Mouse (Mus musculus): ENCODE measurements around the gene Ltk. TPM values are rescaled to one million over a fixed set of nuclear protein-coding genes. Genes with fewer than 3 reads are reported as not detected.
"Not testable (repeated sequence)": the region's sequence is repeated elsewhere in the genome, so short reads cannot be mapped to it uniquely, and the experiment has no call there.

The Ltk gene
- polyA plus RNA-seq, 1 experiment from 2014 or later = 0.95 TPM

DNA sequence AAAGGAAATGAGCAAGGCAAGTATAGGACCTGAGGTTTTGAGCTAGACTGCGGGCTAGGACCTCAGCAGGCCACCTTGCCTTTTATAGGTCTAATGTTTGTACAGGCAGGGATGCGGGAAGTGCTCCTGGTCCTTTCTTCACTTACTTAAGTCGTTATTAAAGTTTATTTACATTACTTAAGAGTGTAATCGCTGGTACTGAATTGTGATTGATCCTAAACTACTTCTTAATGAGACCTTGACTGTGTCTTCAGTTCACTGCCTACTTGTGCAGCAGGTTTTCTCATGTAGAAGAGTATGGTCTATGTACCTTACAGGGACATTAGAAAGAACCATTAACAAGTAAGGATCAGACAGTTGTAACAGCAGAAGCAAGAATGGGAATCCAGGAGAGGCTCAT is 29.5 kb downstream of the Ltk start:
- Histone ChIP-seq H3K9ac (no peak overlapping the region), H3K9me3 (replicated peaks) (no peaks in the 10 kb centered on the region), H3K27ac (no peak overlapping the region), H3K4me3 (replicated peaks) (no peak overlapping the region), H3K36me3 (peaks cover 99% of the 10 kb centered on the region), H3K4me1 (no peaks in the 10 kb centered on the region), H3K27me3 (no peaks in the 10 kb centered on the region), H3K4me2 (no peak overlapping the region)
- 88% methylated on average over 4 of the region's 4 CpGs for WGBS
- no peak for ATAC-seq (replicated peaks; ENCODE audit: low FRiP score)

DNA sequence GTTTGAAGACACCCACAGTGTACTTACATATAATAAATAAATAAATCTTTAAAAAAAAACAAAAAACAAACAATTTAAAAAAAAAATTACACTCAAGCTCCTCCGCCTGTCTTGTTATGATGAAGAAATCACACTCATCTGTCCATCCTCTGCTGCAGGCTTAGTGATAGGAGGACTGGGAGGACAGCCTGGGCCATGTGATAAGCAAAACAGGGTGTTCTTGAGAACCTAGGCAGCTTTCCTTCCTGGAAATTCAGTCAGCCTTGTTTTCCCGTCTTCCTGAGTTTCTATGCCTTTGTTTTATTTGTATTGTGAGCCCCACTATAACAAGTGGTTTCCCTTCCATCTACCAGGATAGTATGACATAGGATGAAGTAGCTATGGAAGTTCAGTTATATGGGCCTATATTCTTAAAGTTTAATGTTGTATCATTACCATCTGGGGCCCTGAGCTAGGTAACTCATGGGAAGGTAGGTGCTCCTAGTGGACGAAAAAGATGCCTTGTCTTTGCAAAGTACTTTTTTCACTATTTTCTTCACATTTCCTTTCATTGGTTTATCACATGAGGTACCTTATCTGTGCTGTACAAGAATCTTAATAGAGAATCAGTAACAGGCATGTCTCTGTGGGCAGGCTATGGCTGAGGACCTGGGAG is 32.3 kb downstream of the Ltk start:
- 87% methylated on average over 3 of the region's 3 CpGs for WGBS
- H3K27ac ChIP-seq = no peak overlapping the region
- ATAC-seq (replicated peaks; ENCODE audit: low FRiP score) = no peak
- H3K27me3 ChIP-seq = no peaks in the 10 kb centered on the region
- H3K4me1 ChIP-seq = no peaks in the 10 kb centered on the region
- H3K4me3 ChIP-seq (replicated peaks) = no peak overlapping the region
- H3K4me2 ChIP-seq = no peak overlapping the region
- H3K9ac ChIP-seq = no peak overlapping the region
- peaks cover 95% of the 10 kb centered on the region for H3K36me3 ChIP-seq
- H3K9me3 ChIP-seq (replicated peaks) = no peaks in the 10 kb centered on the region

DNA sequence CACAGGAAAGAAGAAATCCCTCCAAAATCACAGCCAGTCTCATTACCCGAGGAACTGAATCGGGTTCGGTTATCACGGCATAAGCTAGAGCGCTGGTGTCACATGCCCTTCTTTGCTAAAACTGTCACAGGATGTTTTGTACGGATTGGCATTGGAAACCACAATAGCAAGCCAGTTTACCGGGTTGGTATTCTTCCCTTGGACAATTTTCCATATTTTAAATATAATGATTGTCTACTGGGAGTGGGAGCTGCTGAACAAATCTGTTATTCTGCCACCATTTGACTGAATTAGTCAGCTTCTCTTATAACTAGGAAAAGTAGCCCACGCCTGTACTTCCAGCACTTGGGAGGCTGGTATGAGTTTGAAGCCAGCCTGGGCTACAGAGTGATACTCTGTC is 39.2 kb downstream of the Ltk start:
- no peak for ATAC-seq (replicated peaks; ENCODE audit: low FRiP score)
- no peak overlapping the region for H3K9ac ChIP-seq
- H3K36me3 ChIP-seq = peaks cover 91% of the 10 kb centered on the region
- 95% methylated on average over 8 of the region's 8 CpGs for WGBS
- H3K9me3 ChIP-seq (replicated peaks) = no peaks in the 10 kb centered on the region
- no peak overlapping the region for H3K4me2 ChIP-seq
- no peak overlapping the region for H3K27ac ChIP-seq
- no peaks in the 10 kb centered on the region for H3K27me3 ChIP-seq
- H3K4me3 ChIP-seq (replicated peaks) = no peak overlapping the region
- no peaks in the 10 kb centered on the region for H3K4me1 ChIP-seq

DNA sequence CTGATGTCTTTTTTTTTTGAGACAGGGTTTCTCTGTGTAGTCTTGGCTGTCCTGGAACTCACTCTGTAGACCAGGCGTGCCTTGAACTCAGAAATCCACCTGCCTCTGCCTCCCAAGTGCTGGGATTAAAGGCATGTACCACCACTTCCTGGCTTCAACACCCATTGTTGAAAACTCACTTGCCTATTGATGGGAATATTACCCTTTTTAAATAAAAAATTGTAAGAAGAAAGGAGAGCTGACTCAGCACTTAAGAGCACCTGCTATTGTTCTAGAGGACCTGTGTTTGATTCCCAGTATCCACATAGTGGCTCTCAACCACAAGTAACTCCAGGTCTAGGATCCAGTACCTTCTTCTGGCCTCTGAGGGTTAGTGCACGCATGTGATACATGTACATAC is 44.4 kb downstream of the Ltk start:
- not testable (repeated sequence) for ATAC-seq (replicated peaks; ENCODE audit: low FRiP score); H3K9ac ChIP-seq; H3K27ac ChIP-seq; H3K9me3 ChIP-seq (replicated peaks); H3K4me1 ChIP-seq; H3K4me2 ChIP-seq; H3K27me3 ChIP-seq; H3K4me3 ChIP-seq (replicated peaks)
- WGBS = 91% methylated on average over 2 of the region's 2 CpGs
- peaks cover 91% of the 10 kb centered on the region for H3K36me3 ChIP-seq

DNA sequence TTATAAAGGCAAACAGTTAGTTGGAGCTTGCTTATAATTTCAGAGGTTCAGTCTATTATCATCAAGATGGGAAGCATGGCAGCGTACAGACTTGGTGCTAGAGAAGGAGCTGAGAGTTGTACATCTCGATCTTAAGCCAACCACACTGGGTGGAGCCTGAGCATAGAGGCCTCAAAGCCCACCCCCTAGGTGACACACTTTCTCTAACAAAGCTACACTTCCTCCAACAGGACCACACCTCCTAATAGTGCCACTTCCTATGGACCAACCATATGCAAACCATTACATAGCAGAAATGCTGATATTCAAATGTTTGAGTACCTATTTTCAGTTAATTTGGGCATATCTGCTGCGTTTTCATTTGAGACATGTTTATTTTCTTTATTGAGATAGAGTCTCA is 50.2 kb downstream of the Ltk start:
- Histone ChIP-seq H3K9ac (no peak overlapping the region), H3K4me1 (no peaks in the 10 kb centered on the region), H3K4me3 (replicated peaks) (no peak overlapping the region), H3K27ac (no peak overlapping the region), H3K36me3 (peaks cover 88% of the 10 kb centered on the region), H3K9me3 (replicated peaks) (no peaks in the 10 kb centered on the region), H3K27me3 (no peaks in the 10 kb centered on the region), H3K4me2 (no peak overlapping the region)
- 93% methylated on average over 3 of the region's 3 CpGs for WGBS
- ATAC-seq (replicated peaks; ENCODE audit: low FRiP score) = no peak

DNA sequence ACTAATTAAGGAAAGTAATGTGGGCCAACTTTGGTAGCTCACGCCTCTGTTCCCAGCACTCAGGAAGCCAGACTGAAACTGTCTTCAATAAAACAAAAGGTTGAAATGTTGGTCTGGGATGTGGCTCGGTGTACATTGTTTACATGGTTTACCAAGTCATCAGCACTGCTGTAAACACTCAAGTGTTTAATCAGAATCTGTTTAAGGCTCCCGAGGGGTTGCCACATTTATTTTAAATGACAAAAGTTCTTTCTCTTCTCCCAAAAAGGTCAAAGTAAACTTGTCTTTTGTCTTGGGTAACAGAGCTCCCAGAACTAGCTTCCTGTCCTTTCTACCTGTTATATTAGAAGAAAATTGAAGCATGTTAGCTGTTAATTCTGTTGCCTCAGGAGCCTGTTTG is 52.6 kb downstream of the Ltk start:
- no peaks in the 10 kb centered on the region for H3K4me1 ChIP-seq
- H3K4me2 ChIP-seq = no peak overlapping the region
- peaks cover 87% of the 10 kb centered on the region for H3K36me3 ChIP-seq
- H3K27me3 ChIP-seq = no peaks in the 10 kb centered on the region
- 89% methylated on average over 3 of the region's 3 CpGs for WGBS
- H3K9ac ChIP-seq = no peak overlapping the region
- no peak overlapping the region for H3K4me3 ChIP-seq (replicated peaks)
- H3K27ac ChIP-seq = no peak overlapping the region
- no peaks in the 10 kb centered on the region for H3K9me3 ChIP-seq (replicated peaks)
- no peak for ATAC-seq (replicated peaks; ENCODE audit: low FRiP score)

DNA sequence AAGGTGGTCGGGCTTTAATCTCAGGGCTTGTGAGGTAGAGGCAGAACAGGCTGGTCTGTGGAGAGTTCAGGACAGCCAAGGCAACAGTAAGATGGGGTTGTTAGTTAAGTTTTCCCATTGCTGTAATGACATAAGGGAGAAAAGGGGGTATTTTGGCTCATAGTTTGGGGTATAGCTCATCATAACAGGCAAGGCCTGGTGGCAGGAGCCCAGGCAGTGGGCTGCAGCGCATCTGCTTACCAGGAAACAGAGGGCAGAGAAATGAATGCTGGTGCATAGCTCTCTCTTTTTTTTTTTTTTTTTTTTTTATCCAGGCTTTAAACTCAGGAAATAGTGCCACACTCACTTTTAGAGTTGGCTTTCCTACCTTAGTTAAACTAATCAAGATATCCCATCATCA is 57.1 kb downstream of the Ltk start:
- Histone ChIP-seq H3K27ac (no peak overlapping the region), H3K9me3 (replicated peaks) (no peaks in the 10 kb centered on the region), H3K27me3 (no peaks in the 10 kb centered on the region), H3K36me3 (peaks cover 61% of the 10 kb centered on the region), H3K4me3 (replicated peaks) (no peak overlapping the region), H3K4me2 (no peak overlapping the region), H3K9ac (no peak overlapping the region), H3K4me1 (no peaks in the 10 kb centered on the region)
- no peak for ATAC-seq (replicated peaks; ENCODE audit: low FRiP score)
- 88% methylated on average over 2 of the region's 2 CpGs for WGBS

Other genes starting within 250 kb of the Ltk start
- gene Exd1, start 212.8 kb downstream of the Ltk start, polyA plus RNA-seq (2015; fragmentation: Nextera tagmentation; extraction: Ambion mirVana) = 0.35 and 0.71 TPM in 2 replicates
- gene Chp1, start 212.7 kb downstream of the Ltk start, polyA plus RNA-seq (2015; fragmentation: Nextera tagmentation; extraction: Ambion mirVana) = 59.7 and 60.3 TPM in 2 replicates
- gene Nusap1, start 142.1 kb downstream of the Ltk start, polyA plus RNA-seq (2015; fragmentation: Nextera tagmentation; extraction: Ambion mirVana) = 77.0 and 79.8 TPM in 2 replicates
- gene Oip5, start 142.0 kb downstream of the Ltk start, polyA plus RNA-seq (2015; fragmentation: Nextera tagmentation; extraction: Ambion mirVana) = 30.7 and 31.5 TPM in 2 replicates
- gene Ndufaf1, start 97.6 kb downstream of the Ltk start, polyA plus RNA-seq (2015; fragmentation: Nextera tagmentation; extraction: Ambion mirVana) = 51.8 and 52.3 TPM in 2 replicates
- gene Rtf1, start 85.4 kb downstream of the Ltk start, polyA plus RNA-seq (2015; fragmentation: Nextera tagmentation; extraction: Ambion mirVana) = 44.7 and 45.9 TPM in 2 replicates
- 1.2 and 1.5 TPM in 2 replicates for gene Itpka, start 18.1 kb downstream of the Ltk start, polyA plus RNA-seq (2015; fragmentation: Nextera tagmentation; extraction: Ambion mirVana)
- 29.9 and 34.1 TPM in 2 replicates for gene Rpap1, start 27.1 kb upstream of the Ltk start, polyA plus RNA-seq (2015; fragmentation: Nextera tagmentation; extraction: Ambion mirVana)
- 12.3 and 13.0 TPM in 2 replicates for gene Tyro3, start 37.3 kb upstream of the Ltk start, polyA plus RNA-seq (2015; fragmentation: Nextera tagmentation; extraction: Ambion mirVana)
- gene Mga, start 136.8 kb upstream of the Ltk start, polyA plus RNA-seq (2015; fragmentation: Nextera tagmentation; extraction: Ambion mirVana) = 27.1 and 31.7 TPM in 2 replicates
- 3.3 and 4.0 TPM in 2 replicates for gene Mapkbp1, start 212.3 kb upstream of the Ltk start, polyA plus RNA-seq (2015; fragmentation: Nextera tagmentation; extraction: Ambion mirVana)